Mouse (Mus musculus): ENCODE measurements around the gene Cdc25b. TPM values are rescaled to one million over a fixed set of nuclear protein-coding genes. Genes with fewer than 3 reads are reported as not detected.

The Cdc25b gene
- polyA plus RNA-seq, 1 experiment from 2014 or later, result 236 TPM

DNA sequence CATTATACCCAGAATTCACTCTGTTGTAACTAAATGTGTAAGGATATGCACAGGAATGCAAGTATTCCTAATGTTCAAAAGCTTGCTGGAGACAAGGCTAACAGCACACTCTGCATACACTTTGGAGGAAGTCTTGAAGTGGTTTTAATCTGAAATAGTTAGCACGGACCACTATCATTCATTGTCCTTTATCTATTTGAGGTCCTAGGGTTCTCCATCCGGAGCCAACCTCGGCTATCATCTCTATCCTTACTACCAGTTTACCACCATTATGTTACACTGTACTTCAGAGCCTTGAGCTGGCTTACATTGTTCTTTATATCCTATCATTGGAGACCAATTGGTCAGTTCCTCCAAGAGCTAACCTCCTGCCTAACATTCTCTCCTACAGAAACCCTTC, 40.5 kb downstream of the Cdc25b start:
- H3K4me2 ChIP-seq, result no peak overlapping the region
- H3K9me3 ChIP-seq (replicated peaks), result no peaks in the 10 kb centered on the region
- 50% methylated on average over 3 of the region's 3 CpGs for WGBS (ENCODE audit: insufficient replicate concordance)
- H3K27ac ChIP-seq (replicated peaks), result peak overlapping the region; percentile 24; the same call in 1 of the 2 replicates
- H3K4me1 ChIP-seq (replicated peaks), result peaks cover 69% of the 10 kb centered on the region
- H3K27me3 ChIP-seq, result 0 out of 2 replicates have a peak, but pooled peaks cover 6% of the 10 kb centered on the region
- H3K36me3 ChIP-seq (replicated peaks), result no peaks in the 10 kb centered on the region
- H3K4me3 ChIP-seq (replicated peaks), result no peak overlapping the region
- ATAC-seq (ENCODE audit: insufficient read depth), result no peak
- no peak overlapping the region for H3K9ac ChIP-seq

DNA sequence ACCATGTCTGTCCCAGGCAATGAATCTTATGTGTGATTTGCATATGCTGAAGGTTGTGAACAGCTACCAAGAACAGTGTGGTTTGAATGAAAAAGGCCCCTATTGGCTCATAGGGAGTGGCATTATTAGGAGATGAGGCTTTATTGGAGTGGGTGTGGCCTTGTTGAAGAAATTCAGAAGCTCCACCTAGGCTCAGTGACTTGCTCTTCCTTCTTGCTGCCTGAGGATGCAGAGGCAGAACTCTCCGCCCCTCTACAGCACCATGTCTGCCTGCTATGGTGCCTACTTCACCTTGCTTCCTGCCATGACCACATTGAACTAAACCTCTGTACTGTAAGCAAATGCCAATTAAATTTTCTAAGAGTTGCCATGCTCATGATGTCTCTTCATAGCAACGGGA, 45.8 kb downstream of the Cdc25b start:
- Histone ChIP-seq H3K4me3 (replicated peaks) (no peak overlapping the region), H3K9me3 (replicated peaks) (no peaks in the 10 kb centered on the region), H3K4me1 (replicated peaks) (peaks cover 60% of the 10 kb centered on the region), H3K36me3 (replicated peaks) (peaks cover 21% of the 10 kb centered on the region), H3K27ac (replicated peaks) (peak overlapping the region; percentile 87), H3K9ac (0 out of 2 replicates have a peak overlapping the region, but pooled peaks have one; percentile 57), H3K27me3 (0 out of 2 replicates have a peak, but pooled peaks cover 6% of the 10 kb centered on the region), H3K4me2 (peak overlapping the region; percentile 85)
- WGBS (ENCODE audit: insufficient replicate concordance), result 52% methylated on average over 2 of the region's 2 CpGs
- ATAC-seq (ENCODE audit: insufficient read depth), result peak; percentile 56

DNA sequence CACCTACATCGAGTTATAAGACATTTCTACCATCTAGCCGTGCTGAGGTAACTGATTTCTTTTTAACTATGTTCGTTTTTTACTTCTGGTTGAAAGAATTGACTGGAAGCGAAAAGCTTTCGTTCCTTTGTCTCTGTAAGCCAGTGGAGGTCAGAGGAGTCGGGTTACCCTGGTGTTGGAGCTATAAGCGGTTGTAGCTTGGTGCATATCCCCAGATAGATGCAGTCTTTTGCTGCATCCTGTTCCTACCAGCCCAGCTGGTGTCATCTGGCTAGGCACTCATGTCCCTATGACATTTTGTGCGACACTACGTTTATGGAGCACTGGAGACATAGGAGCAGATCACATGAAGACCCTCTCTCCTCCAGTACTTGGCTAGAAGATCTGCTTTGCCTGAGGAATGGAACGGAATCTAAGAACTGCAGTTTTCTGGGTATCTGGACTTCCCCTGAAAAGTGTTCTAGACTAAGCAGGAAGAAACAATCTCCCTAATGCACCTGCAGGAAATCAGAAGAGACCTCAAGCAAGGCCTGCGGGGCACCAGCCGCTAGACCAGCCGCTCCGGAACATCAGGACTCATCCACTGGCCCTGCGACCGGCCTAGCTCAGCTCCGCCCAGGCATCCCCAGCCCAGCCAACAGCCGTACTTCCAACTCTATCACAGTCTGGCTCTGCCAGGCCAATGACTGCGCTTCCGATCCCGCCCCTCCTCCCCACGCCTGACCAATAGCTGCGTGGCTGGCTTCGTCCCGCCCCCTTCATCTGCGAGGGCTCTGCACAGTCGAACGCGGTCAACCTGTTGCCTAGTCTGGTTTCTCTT, 46.8 kb downstream of the Cdc25b start, which contains the start of gene Mavs:
Mavs (plus strand) TSS at position 757 of the 820 bp plus-strand sequence.
- ATAC-seq (ENCODE audit: insufficient read depth), result peak; percentile 98
- 16% methylated on average over 29 of the region's 29 CpGs for WGBS (ENCODE audit: insufficient replicate concordance)
- Histone ChIP-seq H3K4me2 (peak within 1 kb of the TSS; percentile 85), H3K9me3 (replicated peaks) (no peaks in the 10 kb centered on the region), H3K27ac (replicated peaks) (peak within 1 kb of the TSS; percentile 96), H3K4me1 (replicated peaks) (peaks cover 53% of the 10 kb centered on the region), H3K4me3 (replicated peaks) (peak within 1 kb of the TSS; percentile 76), H3K27me3 (0 out of 2 replicates have a peak, but pooled peaks cover 6% of the 10 kb centered on the region), H3K9ac (peak within 1 kb of the TSS; percentile 89), H3K36me3 (replicated peaks) (peaks cover 28% of the 10 kb centered on the region)

DNA sequence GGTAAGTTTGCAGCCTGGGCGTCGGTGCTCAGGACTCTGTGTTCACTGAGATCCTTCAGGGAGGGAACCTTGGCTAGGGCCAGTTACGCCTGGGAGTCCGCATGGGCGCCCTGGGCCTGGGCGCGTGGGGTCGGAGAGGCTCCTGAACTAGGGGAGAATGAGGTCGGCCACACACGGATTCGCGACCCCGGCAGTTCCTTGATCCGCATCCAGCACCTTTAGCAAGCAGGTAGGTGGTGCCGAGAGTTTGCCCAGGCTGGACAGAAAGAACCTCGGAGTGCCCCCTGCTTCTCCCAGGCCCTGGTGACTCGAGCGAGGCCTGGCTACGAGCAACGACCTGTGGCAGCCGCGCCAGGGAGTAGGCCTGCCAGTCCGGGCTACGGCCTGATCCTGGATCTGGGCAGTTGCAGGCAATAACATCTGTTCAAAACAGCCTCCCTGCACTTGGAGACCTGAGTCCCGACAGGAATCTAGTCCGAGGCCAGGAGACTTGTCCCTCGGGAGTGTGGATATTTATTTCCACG, 47.4 kb downstream of the Cdc25b start:
- H3K4me3 ChIP-seq (replicated peaks), result peak overlapping the region; percentile 76
- peaks cover 60% of the 10 kb centered on the region for H3K4me1 ChIP-seq (replicated peaks)
- H3K9me3 ChIP-seq (replicated peaks), result no peaks in the 10 kb centered on the region
- H3K4me2 ChIP-seq, result peak overlapping the region; percentile 85
- peak; percentile 51 for ATAC-seq (ENCODE audit: insufficient read depth)
- H3K36me3 ChIP-seq (replicated peaks), result peaks cover 35% of the 10 kb centered on the region
- 0 out of 2 replicates have a peak, but pooled peaks cover 2% of the 10 kb centered on the region for H3K27me3 ChIP-seq
- peak overlapping the region; percentile 89 for H3K9ac ChIP-seq
- H3K27ac ChIP-seq (replicated peaks), result peak overlapping the region; percentile 96
- WGBS (ENCODE audit: insufficient replicate concordance), result 6% methylated on average over 28 of the region's 28 CpGs

DNA sequence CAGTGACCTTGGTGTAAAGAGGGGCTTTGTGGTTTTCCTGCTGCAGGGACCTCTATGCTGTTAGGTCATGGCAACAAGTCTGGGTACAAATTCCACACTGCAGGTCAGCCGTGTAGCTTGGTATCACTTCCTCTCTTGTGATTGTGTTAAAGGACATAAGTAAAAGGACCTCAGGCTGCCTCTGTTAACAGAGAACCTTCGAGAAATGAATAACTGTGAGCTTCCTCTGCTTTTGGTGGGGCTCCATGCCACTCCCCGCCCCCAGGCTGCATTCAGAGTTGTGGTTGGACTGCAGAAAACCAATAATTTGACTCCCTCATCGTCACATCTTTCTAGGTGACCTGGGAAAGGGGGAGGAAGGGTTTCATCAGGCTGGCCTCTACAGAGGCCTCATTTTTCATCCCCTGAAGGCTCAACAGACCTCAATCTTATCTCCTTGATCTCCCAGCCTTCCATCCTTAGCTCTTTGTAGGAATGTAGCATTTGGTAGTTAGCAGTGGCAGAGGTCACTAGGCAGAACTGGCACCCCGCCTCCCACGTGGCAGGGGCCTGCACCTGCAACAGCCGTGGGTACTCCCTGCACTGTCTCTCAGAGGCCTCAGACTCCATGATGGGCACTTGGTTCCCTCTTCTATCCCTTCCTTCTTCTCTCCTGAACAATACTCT, 48.4 kb downstream of the Cdc25b start:
- Histone ChIP-seq H3K4me3 (replicated peaks) (peak overlapping the region; percentile 76), H3K27ac (replicated peaks) (peak overlapping the region; percentile 96)
- no peak for ATAC-seq (ENCODE audit: insufficient read depth)

DNA sequence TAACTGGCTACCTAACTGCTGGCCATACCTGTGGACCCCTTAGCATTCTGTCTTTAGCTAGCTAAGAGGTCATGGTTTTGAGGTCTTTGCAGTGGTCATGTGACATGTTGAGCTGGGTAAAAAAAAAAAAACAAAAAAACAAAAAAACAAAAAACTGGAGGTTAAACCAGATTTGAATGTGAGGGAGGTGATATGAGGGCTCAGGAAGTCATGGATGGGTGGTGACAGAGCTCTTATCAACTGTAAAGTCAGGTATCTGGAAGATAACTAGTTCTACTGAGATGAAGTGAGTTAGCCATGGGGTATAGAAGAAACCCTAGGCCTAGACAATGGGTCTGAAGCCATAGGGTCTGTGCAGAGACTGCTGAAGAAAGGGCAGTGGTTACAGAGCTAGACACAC, 55.4 kb downstream of the Cdc25b start:
- Histone ChIP-seq H3K27me3 (no peaks in the 10 kb centered on the region), H3K4me1 (replicated peaks) (peaks cover 52% of the 10 kb centered on the region), H3K9me3 (replicated peaks) (no peaks in the 10 kb centered on the region), H3K4me2 (no peak overlapping the region), H3K4me3 (replicated peaks) (no peak overlapping the region), H3K9ac (no peak overlapping the region), H3K27ac (replicated peaks) (peak overlapping the region; percentile 38; the same call in 1 of the 2 replicates), H3K36me3 (replicated peaks) (peaks cover 96% of the 10 kb centered on the region)
- no peak for ATAC-seq (ENCODE audit: insufficient read depth)

More for the DNA sequence above, 48.4 kb downstream of the Cdc25b start:
- Histone ChIP-seq H3K4me2 (peak overlapping the region; percentile 85), H3K9me3 (replicated peaks) (no peaks in the 10 kb centered on the region), H3K9ac (peak overlapping the region; percentile 89), H3K27me3 (no peaks in the 10 kb centered on the region), H3K4me1 (replicated peaks) (peaks cover 68% of the 10 kb centered on the region), H3K36me3 (replicated peaks) (peaks cover 44% of the 10 kb centered on the region)
- WGBS (ENCODE audit: insufficient replicate concordance), result 34% methylated on average over 7 of the region's 7 CpGs

DNA sequence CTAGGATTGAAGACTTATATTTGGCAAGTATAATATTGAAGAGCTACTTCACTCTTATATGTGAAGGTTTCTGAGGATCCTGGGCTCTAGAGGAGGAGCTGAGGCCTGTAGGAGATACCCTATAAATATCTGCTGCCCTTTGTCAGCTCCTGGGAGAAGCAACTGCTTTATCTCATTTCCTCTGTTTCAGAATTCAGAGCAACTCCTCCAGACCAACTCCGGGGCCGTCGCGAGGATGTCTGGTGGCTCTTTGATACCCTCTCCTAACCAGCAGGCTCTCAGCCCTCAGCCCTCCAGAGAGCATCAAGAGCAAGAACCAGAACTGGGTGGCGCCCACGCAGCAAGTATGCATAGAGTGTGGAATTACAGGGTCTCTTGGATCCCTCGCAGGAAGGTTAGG, 56.2 kb downstream of the Cdc25b start:
- Histone ChIP-seq H3K36me3 (replicated peaks) (peaks cover 96% of the 10 kb centered on the region), H3K4me1 (replicated peaks) (peaks cover 52% of the 10 kb centered on the region), H3K4me3 (replicated peaks) (no peak overlapping the region), H3K27me3 (no peaks in the 10 kb centered on the region), H3K4me2 (no peak overlapping the region), H3K9me3 (replicated peaks) (no peaks in the 10 kb centered on the region), H3K9ac (no peak overlapping the region), H3K27ac (replicated peaks) (peak overlapping the region; percentile 3)
- WGBS (ENCODE audit: insufficient replicate concordance), result 28% methylated on average over 7 of the region's 7 CpGs
- ATAC-seq (ENCODE audit: insufficient read depth), result peak; percentile 30; the same call in 1 of the 2 replicates

Other genes with a start within 250 kb of the Cdc25b start
- gene Gfra4, start 143.9 kb upstream of the Cdc25b start, polyA plus RNA-seq (2015; fragmentation: Nextera tagmentation; extraction: Ambion mirVana), result 0.23 and 0.37 TPM in 2 replicates
- gene Adam33, start 123.1 kb upstream of the Cdc25b start, polyA plus RNA-seq (2015; fragmentation: Nextera tagmentation; extraction: Ambion mirVana), result 0.62 and 0.86 TPM in 2 replicates
- gene Siglec1, start 100.2 kb upstream of the Cdc25b start, polyA plus RNA-seq (2015; fragmentation: Nextera tagmentation; extraction: Ambion mirVana), result 1.5 and 1.7 TPM in 2 replicates
- gene Hspa12b, start 59.7 kb upstream of the Cdc25b start, polyA plus RNA-seq (2015; fragmentation: Nextera tagmentation; extraction: Ambion mirVana), result 1.8 and 1.9 TPM in 2 replicates
- gene Gm11037, start 53.5 kb upstream of the Cdc25b start, polyA plus RNA-seq (2015; fragmentation: Nextera tagmentation; extraction: Ambion mirVana), result not detected in 2 replicates
- gene 1700037H04Rik, start 26.9 kb upstream of the Cdc25b start, polyA plus RNA-seq (2015; fragmentation: Nextera tagmentation; extraction: Ambion mirVana), result 135 and 147 TPM in 2 replicates
- gene Cenpb, start 6.9 kb upstream of the Cdc25b start, polyA plus RNA-seq (2015; fragmentation: Nextera tagmentation; extraction: Ambion mirVana), result 4.1 and 5.4 TPM in 2 replicates
- gene Spef1, start 333 bp downstream of the Cdc25b start, polyA plus RNA-seq (2015; fragmentation: Nextera tagmentation; extraction: Ambion mirVana), result 1.6 and 1.8 TPM in 2 replicates
- gene Ap5s1, start 20.1 kb downstream of the Cdc25b start, polyA plus RNA-seq (2015; fragmentation: Nextera tagmentation; extraction: Ambion mirVana), result 16.6 and 18.3 TPM in 2 replicates
- gene Mavs, start 47.1 kb downstream of the Cdc25b start, polyA plus RNA-seq (2015; fragmentation: Nextera tagmentation; extraction: Ambion mirVana), result 29.8 and 33.5 TPM in 2 replicates
- gene Pank2, start 75.5 kb downstream of the Cdc25b start, polyA plus RNA-seq (2015; fragmentation: Nextera tagmentation; extraction: Ambion mirVana), result 21.7 and 22.0 TPM in 2 replicates
- gene Rnf24, start 165.9 kb downstream of the Cdc25b start, polyA plus RNA-seq (2015; fragmentation: Nextera tagmentation; extraction: Ambion mirVana), result 0.48 and 0.67 TPM in 2 replicates